Mouse (Mus musculus): ENCODE results near the gene Itga9. TPM values are rescaled to one million over a fixed set of nuclear protein-coding genes. Genes with fewer than 3 reads are reported as not detected.
A peak's percentile ranks its signal among the peaks of the same experiment; 100 is the strongest.

Gene Itga9
- total RNA-seq, 4 experiments from 2014 or later: 4.7 to 5.8 (median 5.1) TPM

DNA sequence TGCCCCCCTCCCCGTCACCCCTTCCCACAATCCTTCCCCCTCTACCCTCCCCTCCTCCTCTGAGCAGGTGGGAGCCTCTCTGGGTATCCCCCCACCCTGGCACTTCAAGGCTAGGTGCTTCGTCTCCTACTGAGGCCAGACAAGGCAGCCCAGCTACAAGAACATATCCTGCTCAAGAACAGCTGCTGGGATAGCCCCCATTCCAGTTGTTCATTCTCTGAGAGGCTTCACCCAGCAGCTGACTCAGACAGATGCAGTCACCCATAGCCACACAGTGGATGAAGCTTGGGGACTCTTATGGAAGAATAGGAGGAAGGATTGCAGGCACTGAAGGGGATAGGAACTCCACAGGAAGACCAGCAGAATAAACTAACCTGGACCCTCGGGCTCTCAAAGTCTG is 157.2 kb downstream of the Itga9 start:
- DNase-seq (ENCODE audit: low spot score in 2 of 2): no peak

DNA sequence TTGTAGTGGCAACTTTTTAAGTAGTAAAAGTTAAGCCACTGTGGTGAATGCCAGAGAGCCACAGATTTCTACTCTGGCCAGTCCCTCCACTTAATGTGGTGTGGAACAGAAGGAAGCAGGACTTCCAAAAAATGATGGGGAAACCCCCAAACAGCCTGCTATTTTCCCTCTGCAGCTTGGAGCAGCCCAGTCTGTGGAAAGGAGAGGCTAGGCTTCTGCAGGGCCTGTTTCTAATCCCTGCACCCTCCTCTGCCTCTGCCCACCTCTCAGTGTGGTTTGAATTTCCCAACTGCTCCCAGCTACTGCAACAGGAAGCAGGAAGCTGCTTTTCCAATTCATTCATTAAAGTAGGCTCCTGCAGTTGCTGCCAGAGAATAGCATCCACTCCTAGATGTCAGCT is 158.6 kb downstream of the Itga9 start:
- no peak for DNase-seq (ENCODE audit: low spot score in 2 of 2)

DNA sequence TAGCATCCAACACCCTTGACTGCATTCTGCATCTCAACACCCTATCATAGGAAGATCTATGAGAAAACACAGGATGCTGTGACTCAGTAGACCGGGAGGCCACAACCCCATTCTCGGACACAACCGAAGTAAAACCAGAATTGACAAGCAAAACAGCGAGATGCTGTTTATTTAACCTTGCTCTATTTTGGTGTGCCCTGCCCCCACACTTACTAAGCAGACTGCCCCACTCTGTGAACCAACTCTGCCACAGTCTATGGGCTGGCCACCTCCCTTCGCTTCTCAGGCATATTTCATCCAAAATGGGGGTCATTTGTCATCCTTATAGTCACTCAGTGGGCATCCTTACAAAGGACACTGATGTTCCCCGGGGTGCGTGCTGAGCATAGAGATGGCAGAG is 160.5 kb downstream of the Itga9 start:
- DNase-seq (ENCODE audit: low spot score in 2 of 2): no peak

- no peak for DNase-seq (ENCODE audit: low spot score in 2 of 2)
Measured at GRCm38 (mm10) chr9:118768596-118768995, 162.1 kb downstream of the Itga9 start.

- DNase-seq (ENCODE audit: low spot score in 2 of 2): no peak
Measured at GRCm38 (mm10) chr9:118770366-118770765, 163.9 kb downstream of the Itga9 start.

- no peak for DNase-seq (ENCODE audit: low spot score in 2 of 2)
Measured at GRCm38 (mm10) chr9:118774676-118775075, 168.2 kb downstream of the Itga9 start.

DNA sequence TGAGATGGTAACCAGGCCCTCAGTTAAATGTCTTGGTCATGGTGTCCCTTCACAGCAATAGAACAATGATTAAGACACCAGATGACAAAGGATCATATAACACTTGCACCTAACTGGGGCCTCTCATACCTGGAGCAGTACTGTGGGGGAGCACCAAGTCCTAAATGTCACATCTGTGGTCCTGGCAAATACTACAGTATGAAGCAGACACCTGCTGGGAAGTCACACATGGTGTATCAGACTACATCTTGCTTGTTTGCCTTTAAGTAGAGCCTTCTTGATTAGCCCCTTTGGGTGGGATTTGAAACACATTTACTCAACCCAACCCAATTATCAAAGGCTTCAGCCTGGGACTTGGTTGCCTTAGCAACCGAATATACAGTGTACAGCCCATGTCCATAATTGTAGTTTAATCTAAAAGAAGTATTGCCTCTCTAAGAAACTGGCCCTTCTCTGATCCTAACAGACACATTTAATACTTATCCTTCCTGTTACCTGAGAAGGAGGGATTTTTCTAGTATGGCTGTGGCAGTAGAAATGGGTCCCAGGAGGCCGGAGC is 170.5 kb downstream of the Itga9 start:
- no peak for DNase-seq (ENCODE audit: low spot score in 2 of 2)

DNA sequence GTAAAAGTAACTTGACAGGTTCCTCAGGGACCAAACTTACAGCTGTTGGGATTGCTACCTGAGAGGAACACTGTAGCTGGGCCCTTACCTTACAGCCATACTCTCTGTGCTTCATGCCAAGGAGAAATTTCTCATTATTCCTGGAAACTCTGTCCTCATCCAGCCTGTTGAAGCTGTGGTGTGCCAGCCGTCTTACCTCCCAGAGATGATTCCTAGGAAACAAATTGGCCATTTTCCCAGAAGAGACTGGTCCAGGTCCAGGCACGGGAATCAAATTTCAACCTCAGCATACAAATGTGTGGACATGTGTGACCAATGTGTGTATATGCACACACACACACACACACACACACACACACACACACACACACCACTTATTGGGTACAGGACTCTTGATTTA is 172.1 kb downstream of the Itga9 start:
- DNase-seq (ENCODE audit: low spot score in 2 of 2): no peak

DNA sequence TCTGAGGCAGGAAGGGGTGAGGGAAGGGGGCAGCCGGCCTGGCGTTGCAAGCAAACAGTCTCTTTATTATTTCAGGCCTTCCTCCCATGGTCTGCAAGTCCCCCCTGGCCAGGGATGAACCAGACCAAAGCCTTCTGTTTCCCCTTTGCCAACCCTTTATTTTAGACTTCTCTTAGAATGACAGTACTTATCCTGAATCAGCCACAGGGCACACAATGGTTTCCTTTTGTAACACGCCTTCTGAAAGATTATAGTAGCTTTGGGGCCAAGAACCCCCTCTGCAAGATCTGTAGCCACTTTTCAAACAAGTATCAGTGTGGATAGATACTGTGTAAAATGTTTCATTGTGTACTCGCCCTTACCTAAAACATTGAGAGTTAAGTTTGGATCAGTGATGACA is 178.1 kb downstream of the Itga9 start:
- no peak for DNase-seq (ENCODE audit: low spot score in 2 of 2)

DNA sequence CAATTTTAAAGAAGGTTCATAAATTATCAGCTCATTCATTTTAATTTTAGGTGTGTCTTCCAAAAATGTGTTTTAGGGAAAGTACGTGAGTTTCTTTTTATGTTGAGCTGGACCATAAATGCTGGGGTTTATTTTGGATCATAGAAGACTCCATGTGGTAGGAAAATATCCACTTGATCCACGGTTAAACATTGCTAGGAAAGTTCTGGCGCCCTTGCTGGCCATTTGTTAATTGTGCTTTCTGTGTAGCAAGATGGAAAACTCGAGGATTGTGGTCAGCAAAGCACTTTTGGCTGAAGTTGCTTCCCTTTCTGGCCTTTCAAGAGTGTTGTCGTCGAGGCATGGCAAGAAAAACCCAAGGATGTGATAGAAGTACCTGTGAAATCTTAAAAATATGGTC is 179.3 kb downstream of the Itga9 start:
- DNase-seq (ENCODE audit: low spot score in 2 of 2): no peak

DNA sequence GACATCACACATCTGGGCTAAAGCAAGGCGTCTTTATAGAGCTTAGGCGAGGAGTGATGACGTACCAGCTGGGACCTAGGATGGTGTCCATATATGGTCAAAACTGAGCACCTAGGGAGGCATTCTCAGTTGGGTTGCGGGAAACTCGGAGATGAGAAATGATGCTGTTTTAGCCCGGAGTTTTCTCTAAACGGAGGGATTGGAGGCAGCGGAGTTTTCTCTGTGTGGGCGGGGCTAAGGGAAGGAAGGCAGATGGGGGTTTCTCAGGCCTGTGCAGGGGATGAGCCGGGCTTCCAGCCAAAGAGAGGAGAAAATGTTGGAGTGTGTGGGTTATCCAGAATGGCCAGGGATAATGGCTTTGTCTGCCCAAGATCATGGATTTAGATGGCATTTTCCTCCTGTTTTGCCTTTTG is 182.4 kb downstream of the Itga9 start:
- peak in 1 of 2 experiments; percentile 32 for DNase-seq (ENCODE audit: low spot score in 2 of 2)

DNA sequence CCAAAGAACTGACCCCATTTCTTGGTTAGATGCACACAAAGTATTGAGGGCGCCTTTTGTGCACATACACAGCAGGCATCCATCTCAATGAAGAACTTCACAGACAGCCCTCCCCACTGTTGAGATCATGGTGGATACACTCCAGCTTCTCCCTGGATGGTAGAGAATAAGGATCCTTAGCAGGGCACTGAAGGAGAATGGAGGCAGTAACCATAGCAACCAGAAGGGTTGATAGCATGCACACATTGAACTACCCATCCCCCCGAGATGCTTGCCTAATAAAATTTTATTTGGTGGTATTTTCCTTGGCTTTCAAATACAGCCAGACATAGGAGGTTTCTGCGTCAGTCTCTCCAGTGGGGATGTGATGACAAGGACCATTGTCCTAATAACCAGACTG is 184.7 kb downstream of the Itga9 start:
- DNase-seq (ENCODE audit: low spot score in 2 of 2): no peak

DNA sequence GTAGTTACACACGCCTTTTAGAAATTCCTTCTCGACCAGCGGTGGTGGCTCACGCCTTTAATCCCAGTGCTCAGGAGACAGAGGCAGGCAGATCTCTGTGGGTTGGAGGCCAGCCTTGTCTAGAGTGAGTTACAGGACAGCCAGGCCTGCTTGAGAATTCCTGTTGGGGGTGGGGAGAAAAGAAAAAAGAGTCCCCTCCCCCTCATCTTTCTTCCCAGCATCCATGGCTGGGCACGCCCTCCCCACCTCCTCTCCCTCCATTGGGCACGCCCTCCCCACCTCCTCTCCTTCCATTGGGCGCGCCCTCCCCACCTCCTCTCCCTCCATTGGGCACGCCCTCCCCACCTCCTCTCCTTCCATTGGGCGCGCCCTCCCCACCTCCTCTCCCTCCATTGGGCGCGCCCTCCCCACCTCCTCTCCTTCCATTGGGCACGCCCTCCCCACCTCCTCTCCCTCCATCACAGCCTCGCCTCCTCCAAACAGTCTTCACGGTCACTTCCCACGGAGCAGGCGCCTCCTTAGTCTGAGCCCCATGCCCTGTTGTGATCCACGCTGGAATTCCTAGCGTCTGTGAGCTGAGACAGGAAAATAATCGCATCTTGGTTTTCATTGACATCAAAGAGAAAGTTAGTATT is 186.8 kb downstream of the Itga9 start:
- DNase-seq (ENCODE audit: low spot score in 2 of 2): no peak

- DNase-seq (ENCODE audit: low spot score in 2 of 2): no peak
Measured at GRCm38 (mm10) chr9:118794668-118795067, 188.2 kb downstream of the Itga9 start.

GRCm38 (mm10) chr9:118795304-118795703 is 188.8 kb downstream of the Itga9 start:
- no peak for DNase-seq (ENCODE audit: low spot score in 2 of 2)

DNA sequence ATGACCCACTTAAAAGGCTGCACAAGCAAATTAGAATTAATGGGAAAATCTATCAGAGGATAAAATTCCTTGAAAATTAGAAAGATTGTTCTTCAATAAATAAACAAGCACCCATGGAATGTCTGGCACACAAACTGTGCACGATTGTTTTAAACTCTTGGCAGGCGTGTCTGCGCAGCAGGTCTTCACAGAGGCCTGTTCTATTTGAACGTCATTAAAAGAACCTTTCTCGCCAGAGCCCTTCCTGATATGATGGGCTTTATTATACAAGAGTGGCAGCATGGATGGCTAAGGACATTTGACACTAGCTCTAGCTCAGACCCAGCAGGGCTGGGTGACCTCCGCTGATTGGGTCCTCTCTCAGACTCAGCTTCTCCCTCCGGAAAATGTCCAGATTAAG is 192.6 kb downstream of the Itga9 start:
- DNase-seq (ENCODE audit: low spot score in 2 of 2): peak; percentile 24 to 30

DNA sequence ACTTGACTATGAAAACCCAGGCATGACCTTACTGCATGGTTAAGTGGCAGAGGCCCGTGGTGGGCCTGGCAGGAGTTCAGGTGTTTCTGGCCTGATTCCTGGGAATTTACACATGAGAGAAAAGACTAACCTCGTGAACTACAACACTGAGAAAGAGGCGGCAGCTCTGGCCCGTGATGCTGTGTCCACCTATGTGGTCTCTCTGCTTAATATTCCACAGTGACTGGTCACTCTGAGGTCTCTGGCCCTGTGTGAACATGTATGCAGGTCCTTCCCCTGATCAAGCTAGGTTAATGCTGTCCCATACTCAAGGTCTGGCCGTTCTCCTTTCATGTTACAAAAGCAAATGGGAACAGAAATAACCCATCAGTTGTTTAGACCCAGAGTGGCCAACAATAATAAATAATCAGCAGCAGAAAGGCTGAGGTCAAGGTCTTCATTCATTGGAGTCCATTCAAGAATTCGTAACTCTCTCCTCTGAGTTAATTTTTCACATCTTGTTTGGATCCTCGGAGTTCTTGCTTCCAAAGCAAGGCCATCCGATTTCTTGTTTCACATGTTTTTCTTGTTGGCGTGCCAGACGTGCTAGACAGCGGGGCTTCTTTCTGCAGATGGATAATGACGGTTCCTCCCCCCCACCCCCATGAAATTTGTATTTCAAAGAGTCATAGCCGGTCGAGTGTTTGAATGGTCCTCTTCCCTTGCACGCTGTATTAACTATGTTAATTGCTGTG is 194.9 kb downstream of the Itga9 start:
- no peak for DNase-seq (ENCODE audit: low spot score in 2 of 2)

GRCm38 (mm10) chr9:118801910-118802287 is 195.4 kb downstream of the Itga9 start:
- DNase-seq (ENCODE audit: low spot score in 2 of 2): no peak

GRCm38 (mm10) chr9:118802380-118802779 is 195.9 kb downstream of the Itga9 start:
- no peak for DNase-seq (ENCODE audit: low spot score in 2 of 2)

DNA sequence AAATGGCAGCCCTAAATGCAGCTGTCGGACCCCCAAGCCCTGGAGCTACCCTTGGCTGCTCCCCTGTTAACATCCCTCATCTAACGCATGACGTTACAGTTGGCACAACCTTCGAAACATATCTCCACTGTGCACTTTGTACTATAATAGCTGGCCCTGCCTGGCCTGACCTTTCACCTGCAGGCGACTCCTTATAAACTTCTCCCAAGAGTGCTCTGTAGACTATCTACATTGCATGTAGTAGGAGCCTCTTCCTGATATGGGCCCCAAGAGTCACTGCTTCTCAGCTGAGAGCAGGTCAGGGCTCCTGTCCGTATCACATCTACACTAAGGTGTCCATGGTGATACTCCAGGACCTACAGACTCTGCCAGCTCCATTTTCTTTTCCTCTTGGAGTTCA is 199.2 kb downstream of the Itga9 start:
- no peak for DNase-seq (ENCODE audit: low spot score in 2 of 2)

DNA sequence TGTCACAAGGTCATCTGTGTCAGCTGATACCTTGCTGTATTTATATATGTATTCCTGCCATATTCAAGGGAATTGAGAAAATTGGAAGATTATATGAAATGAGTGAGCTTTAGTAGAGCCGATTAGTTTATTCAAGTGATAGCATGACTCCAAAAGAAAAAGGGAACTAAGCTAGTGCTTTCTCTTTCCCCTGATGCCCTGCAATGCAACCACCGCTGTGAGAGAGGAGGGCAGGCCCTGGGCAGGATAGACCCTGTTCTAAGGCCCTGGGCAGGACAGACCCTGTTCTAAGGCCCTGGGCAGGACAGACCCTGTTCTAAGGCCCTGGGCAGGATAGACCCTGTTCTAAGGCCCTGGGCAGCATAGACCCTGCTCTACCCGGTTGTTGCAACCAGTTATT is 201.2 kb downstream of the Itga9 start:
- DNase-seq (ENCODE audit: low spot score in 2 of 2): no peak

- DNase-seq (ENCODE audit: low spot score in 2 of 2): no peak
Measured at GRCm38 (mm10) chr9:118812221-118812620, 205.7 kb downstream of the Itga9 start.

DNA sequence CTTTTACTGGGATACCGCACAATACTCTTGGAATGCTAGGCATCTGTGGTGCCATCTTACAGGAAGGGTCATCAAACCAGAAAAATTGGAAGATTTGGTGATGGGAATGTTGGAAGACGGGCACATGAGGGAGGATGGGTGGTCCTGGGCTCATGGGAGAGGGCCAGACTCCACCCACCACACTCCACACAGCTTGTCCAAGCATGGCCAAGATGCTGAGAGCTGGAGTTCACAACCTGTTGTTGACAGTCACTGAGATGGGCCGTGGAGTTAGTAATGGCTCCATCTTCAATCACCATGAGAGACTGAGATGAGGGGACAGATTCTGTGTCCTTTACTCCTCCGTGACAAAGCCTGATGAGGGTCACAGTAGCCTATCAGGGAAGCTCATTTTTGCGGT is 207.0 kb downstream of the Itga9 start:
- no peak for DNase-seq (ENCODE audit: low spot score in 2 of 2)

Measured in layer of hippocampus, adult 8-10 months (tissue).